Mouse (Mus musculus): ENCODE measurements around the gene Acox3.

DNA sequence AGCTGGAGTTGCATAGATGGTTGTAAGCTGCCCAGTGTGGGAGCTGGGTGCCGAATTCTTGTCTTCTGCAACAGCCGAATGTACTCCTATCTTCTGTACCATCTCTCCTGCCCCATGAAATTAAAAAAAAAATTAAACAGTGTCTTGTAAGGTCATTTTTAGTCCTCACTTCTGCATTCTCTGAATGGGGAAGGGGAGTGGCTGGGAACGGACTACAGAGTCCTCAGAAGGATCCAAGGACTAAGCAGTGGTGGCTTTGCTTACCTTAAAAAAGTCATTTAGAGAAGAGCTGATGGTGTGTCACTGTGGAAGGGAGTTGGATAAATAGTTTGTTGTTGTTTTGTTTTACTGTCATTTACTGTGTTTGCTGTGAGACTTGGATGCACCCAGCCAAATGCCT is 48.4 kb downstream of the Acox3 start:
- TF ChIP-seq GATA1 (IDR thresholded peaks at IDR 0.05; ENCODE audit: low read length) (no peak), TAL1 (IDR thresholded peaks at IDR 0.05; ENCODE audit: low read length) (no peak)

Data from erythroblast, embryonic 14.5 days (primary cell).